Mouse (Mus musculus): ENCODE data around the gene Nedd4.
"Not testable (repeated sequence)": the region's sequence is repeated elsewhere in the genome, so short reads cannot be mapped to it uniquely, and the experiment has no call there.

The Nedd4 gene

DNA sequence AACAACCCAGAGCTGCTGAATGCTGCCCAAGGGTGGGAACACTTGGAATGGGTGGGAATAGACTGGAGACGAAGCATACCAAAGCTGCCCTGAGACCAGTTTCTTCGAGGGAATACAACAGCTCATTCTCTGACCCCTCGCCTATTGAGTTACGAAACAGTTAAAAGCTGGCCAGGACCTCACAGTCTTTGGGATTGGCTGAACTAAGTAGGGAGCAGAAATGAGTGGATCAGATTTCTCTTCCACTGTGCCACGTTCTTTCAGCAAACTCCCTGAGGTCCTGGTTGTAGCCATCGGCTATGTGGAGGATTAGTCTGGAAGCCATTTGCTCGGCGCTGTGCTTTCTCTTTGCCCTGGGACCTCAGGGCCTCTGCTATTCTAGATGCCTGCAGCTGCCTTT is 9.2 kb upstream of the Nedd4 start:
- DNase-seq (ENCODE audit: low read depth, low spot score), result no peak

GRCm38 (mm10) chr9:72653533-72653932 is 8.6 kb upstream of the Nedd4 start:
- DNase-seq (ENCODE audit: low read depth, low spot score), result no peak

DNA sequence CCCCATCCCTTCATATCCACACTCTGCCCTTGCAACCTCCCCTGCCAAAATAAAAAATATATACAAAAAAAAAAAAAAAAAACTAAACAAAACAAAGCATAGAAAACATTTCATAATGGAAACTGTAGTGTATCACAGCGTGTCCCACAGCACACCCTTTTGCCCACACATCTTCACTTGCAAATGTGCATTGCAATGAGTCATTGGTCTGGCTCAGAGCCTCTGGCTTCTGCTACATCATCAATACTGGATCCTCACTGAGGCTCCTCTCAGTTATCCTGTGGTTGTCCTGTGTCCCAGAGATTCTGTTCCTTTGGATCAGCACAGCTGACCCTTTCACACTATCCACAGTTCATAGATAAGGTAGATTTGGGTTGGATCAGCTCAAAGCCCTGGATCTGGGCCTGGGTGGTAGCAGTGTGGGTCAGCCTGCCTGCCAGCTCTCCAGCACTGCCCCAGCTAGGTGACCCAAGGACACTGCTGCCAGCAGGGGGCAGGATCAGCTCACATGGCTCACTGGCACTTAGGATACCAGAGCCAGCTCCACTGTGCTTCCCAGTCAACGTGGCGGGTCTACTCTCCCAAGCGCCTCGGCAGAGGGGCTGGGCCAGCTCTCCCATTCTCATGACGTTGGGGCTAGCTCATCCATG is 7.4 kb upstream of the Nedd4 start:
- DNase-seq (ENCODE audit: low read depth, low spot score), result no peak

DNA sequence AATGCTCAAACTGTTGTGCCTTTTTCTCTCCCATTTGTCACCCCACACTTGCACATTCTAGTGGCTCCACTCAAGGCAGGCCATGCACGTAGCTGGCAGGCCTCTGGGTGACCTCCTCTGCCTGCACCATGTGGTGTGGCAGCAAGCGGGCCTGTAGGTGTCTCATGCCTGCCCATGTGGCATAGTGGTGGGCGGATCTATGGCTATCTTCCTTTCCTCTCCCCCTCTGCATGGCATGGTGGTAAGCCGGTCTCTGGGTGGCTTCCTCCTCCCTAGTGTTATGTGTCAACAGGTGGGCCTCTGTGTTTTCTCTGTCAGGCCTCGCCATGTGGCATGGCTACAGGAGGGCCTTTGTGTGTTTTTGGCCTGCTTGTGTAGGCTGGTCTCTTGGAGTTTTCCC is 6.5 kb upstream of the Nedd4 start:
- DNase-seq (ENCODE audit: low read depth, low spot score), result no peak

GRCm38 (mm10) chr9:72656491-72656890 is 5.7 kb upstream of the Nedd4 start:
- no peak for DNase-seq (ENCODE audit: low read depth, low spot score)

- no peak for DNase-seq (ENCODE audit: low read depth, low spot score)
Observed at GRCm38 (mm10) chr9:72656940-72657339, 5.2 kb upstream of the Nedd4 start.

DNA sequence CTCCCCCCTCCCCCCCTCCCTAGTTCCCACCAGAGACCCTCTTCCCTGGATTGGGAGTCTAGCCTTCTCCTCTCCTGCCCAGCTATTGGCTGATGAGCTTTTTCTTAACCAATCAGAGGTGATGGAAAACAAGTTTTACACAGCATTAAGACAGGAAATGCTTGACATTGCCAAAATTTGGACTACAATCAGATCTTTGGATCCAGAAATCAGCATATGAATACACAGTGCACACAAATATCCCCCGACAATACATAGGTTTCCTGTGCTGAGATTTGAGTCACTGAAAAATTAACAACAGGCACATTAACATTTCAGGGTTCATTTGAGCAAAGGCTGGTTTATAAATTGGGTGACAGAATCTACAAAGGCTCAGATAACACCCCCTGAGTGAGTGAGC is 4.5 kb upstream of the Nedd4 start:
- no peak for DNase-seq (ENCODE audit: low read depth, low spot score)

DNA sequence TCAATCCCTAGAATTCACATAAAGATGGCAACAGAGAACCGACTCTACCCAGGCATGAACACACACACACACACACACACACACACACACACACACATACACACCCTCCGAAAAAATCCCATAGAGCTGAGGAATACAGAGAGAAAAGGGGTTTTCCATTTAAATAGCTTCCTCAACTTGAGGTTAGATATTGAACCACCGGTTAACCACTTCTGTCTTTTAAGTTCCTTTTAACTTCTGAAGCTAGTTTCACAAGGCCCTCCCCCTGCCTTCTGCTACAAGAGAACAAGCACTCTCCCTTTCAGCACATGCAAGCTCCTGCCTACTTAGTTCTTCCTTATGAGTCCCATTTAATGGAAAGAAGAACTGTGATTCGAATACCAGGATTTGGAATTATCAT is 2.0 kb upstream of the Nedd4 start:
- DNase-seq (ENCODE audit: low read depth, low spot score), result no peak

DNA sequence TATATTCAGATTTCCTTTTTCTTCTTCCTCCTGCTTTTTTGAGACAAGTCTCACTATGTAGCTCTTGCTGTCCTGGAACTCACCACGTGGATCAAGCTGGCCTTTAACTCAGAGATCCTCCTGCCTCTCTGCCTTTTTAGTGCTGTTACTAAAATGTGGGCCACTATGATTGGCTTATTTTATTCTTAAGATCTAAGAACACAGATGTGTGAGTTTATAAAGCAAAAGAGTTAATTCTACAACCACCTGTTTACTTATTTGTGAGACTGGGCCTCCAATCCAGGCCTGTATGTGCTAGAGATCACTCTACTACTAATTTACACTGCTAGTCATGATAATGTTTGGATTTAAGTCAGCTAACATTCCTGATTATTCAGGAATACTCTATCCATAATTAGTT is 1.2 kb upstream of the Nedd4 start:
- no peak for DNase-seq (ENCODE audit: low read depth, low spot score)

DNA sequence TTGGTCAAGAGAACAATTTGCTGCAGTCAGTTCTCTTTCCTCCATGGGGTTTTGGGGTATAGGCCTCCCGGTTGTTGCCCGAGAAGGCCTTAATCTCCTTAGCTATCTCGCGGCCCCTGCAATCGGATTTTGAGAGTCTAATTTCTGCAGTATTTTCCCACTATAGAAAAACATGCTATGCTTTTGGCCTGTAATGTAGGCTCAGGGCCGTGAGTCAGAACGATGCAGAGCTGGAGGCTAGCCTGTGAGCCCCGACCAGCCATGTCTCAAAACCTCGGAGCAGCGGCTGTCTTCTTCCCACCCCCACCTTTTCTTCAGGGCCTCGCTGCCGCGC is 618 bp upstream of the Nedd4 start:
- DNase-seq (ENCODE audit: low read depth, low spot score), result no peak

DNA sequence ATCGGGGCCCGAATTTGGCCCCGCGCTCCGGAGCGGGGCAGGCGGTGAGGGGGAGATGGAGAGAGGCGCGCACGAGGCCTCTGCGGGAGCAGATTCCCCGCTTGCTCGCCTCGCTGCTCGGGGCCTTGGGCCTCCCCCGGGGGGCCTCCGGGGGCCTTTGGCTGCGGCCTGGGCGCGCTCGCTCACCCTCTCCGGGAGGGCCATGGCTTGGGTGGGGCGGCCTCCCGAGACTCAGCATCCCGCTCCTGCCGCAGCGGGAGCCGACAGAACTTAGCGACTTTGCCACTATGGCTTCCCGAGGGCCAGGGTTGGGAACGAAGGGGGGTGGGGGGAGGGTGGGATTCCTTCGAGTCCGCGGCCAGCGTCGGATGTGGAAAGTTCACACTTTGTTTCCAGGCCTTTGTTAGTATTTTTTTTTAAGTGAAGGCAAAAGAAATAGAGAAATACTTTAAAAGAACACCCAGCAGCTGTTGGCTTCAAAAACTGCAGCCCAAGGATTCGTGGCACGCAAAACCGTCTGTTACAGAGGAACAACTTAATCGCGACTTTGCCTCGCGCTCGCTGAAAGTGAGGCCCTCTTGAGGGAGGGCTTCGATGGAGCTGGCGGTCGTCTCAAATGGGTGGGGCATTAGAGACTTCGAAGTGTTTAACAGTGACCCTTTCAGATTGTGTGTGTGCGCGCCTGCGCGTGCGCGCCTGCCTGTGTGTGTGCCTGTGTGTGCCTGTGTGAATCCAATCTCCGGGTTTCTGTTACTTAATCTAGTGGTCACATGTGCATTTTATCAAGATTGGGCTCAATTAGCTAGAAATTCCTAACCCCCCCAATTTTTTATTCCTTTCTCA is 766 bp downstream of the Nedd4 start:
- DNase-seq (ENCODE audit: low read depth, low spot score), result no peak

GRCm38 (mm10) chr9:72663534-72663918 is 1.4 kb downstream of the Nedd4 start:
- DNase-seq (ENCODE audit: low read depth, low spot score), result no peak

DNA sequence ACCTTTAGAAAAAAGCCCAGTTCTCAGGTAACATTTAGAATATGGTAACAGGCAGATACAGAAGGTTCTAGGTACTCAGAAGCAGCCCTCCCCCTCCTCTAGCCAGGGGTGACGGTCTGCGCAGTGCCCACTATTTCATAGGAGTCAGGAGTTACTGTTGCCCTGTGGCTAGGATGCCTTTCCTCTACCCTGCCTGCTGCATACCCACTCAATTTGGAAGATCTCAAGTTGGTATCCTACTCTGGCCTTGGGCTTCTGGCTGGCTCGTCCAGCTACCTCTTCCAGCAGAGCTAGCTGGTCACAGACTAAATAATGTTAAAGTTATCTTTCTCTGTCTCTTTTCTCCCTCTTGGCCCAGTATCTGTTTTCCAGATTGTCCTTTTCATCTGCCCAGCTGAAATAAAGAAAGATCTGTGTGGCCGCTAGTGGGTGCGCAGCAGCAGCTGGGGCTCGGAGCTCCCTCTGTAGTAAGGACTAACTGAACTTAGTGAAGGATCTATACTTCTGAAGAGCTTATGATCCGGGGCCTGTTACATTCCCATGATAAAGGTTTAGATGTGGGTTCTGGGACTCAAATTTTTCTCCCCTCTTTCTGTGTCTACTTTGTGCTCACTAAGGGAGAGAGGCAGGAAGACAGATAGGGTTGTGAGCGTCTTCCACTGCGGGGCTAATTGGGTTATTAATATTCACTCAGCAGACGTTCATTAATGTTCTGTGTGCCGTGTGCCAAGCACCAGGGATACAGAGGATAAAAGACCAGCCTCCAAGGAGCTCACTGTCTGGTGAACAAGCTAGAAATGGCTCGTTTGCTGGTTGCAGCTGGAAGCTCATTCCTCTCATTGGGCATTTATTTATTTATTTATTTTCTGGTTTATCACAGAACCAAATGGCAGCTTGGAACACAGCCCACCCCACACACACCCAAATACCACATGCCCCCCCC is 2.5 kb downstream of the Nedd4 start:
- DNase-seq (ENCODE audit: low read depth, low spot score), result no peak

GRCm38 (mm10) chr9:72665517-72665916 is 3.4 kb downstream of the Nedd4 start:
- DNase-seq (ENCODE audit: low read depth, low spot score), result no peak

GRCm38 (mm10) chr9:72666352-72667021 is 4.3 kb downstream of the Nedd4 start:
- not testable (repeated sequence) for DNase-seq (ENCODE audit: low read depth, low spot score)

DNA sequence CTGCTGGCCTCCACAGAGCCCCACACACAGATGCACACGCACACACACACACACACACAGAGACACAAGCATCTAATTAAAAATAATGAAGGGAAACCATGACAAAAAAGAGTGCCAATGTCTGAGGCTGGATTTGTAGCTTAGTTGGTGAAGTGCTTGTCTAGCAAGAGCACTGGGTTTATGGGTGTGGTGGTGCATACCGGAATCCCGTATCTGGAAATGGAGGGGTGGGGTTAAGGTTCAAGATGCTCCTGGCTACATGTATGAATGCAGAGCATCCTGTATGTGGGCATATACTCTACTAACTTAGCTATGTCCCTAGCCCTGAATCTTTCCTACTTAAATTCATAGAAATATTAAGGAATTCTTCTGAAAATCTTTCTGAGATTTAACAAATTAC is 5.0 kb downstream of the Nedd4 start:
- no peak for DNase-seq (ENCODE audit: low read depth, low spot score)

GRCm38 (mm10) chr9:72669383-72669782 is 7.2 kb downstream of the Nedd4 start:
- no peak for DNase-seq (ENCODE audit: low read depth, low spot score)

DNA sequence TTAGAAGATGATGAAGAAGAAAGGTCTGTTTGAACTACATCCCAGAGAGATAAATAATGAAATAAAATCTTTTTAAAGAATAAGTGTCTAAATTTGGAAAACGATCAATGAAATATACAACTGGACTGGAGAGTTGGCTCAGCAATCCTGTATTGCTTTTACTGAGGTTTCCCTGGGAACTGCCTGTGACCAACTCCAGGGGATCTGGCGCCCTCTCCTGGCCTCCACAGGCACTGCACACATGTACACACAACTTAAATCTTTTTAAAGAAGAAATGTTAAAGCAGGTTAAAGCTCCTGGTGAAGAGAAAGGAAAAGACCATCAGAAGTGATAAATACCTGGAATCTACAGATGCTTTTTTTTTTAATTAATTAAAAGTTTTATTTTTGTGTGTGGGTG is 10.2 kb downstream of the Nedd4 start:
- DNase-seq (ENCODE audit: low read depth, low spot score), result peak; percentile 44

GRCm38 (mm10) chr9:72674957-72675744 is 13.0 kb downstream of the Nedd4 start:
- no peak for DNase-seq (ENCODE audit: low read depth, low spot score)

DNA sequence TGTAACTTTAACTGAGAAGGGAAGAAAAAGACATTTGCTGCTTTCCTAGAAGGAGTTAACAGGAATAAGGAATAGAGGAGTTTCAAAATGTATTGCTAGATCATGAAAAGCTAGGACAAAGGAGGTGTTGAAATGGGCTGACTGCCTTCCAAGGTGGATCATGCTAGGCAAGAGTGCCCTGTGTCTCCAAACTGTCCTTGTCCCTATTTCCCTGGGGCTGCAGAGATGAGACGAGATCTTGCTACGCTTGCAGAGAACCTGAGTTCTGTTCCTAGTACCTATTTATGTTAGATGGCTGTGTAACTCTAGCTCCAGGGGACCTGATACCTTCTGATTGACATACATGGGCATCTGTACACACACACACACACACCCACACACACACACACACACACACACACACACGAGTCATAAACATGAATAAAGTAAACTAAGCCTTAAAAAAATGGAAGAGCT is 13.6 kb downstream of the Nedd4 start:
- no peak for DNase-seq (ENCODE audit: low read depth, low spot score)

GRCm38 (mm10) chr9:72677659-72678058 is 15.5 kb downstream of the Nedd4 start:
- DNase-seq (ENCODE audit: low read depth, low spot score), result no peak
